ENCODE assay signal across 11 mouse cellular contexts in genomic region chr2:136753682-136754081, GRCm38 (mm10). TPM values are rescaled to one million over a fixed set of nuclear protein-coding genes. Genes with fewer than 3 reads are reported as not detected.
DNase-seq lines count a peak whose midpoint lies in the region; ATAC-seq and TF ChIP-seq lines count a peak whose summit lies in the region.
"Had no signal": no experiment of that assay in that cellular context is flagged by ENCODE, and none has a peak within 500 bp of the region (broad histone marks: within the 10 kb centered on the region; RNA-seq: fewer than 3 reads in every experiment).

No protein-coding gene starts in this region.

- no peak overlapping the region for H3K27ac ChIP-seq in heart, embryonic 10.5 days
- no peak overlapping the region for H3K27ac ChIP-seq in embryonic facial prominence, embryonic 15.5 days (replicated peaks)
- H3K27ac ChIP-seq in hindbrain, embryonic 14.5 days = no peak overlapping the region
- no peak overlapping the region for H3K27ac ChIP-seq in midbrain, postnatal 0 days (ENCODE audit: low read depth, low read length)
- H3K27ac ChIP-seq in intestine, embryonic 16.5 days (ENCODE audit: low read length) = no peak overlapping the region
- H3K27ac ChIP-seq: liver, embryonic 13.5 days had no signal

- H3K4me2 ChIP-seq in embryonic facial prominence, embryonic 15.5 days (replicated peaks) = no peak overlapping the region
- no peak overlapping the region for H3K4me2 ChIP-seq in hindbrain, embryonic 14.5 days (replicated peaks)
- no peak overlapping the region for H3K4me2 ChIP-seq in midbrain, postnatal 0 days (ENCODE audit: low read depth, low read length, poor library complexity, severe bottlenecking)
- H3K4me2 ChIP-seq in intestine, embryonic 16.5 days (ENCODE audit: low read depth, low read length) = no peak overlapping the region
- H3K4me2 ChIP-seq: liver, embryonic 13.5 days had no signal

- DNase-seq in heart, postnatal 4 days = peak; percentile 7
- no peak for DNase-seq in heart, embryonic 10.5 days (ENCODE audit: low spot score)
- peak; percentile 50 for DNase-seq in hindbrain, embryonic 14.5 days (ENCODE audit: low spot score)
- DNase-seq in midbrain, postnatal 0 days (ENCODE audit: low spot score) = peak; percentile 61
- DNase-seq in gastrocnemius, adult 18-20 months (ENCODE audit: low spot score) = no peak
- DNase-seq: adrenal gland, adult 2 months; gastrocnemius, postnatal 10 days; liver, embryonic 13.5 days had no signal

- 30% methylated on average over 3 of the region's 3 CpGs for WGBS in heart, embryonic 10.5 days
- 28% methylated on average over 3 of the region's 3 CpGs for WGBS in embryonic facial prominence, embryonic 15.5 days
- WGBS in hindbrain, embryonic 14.5 days = 4% methylated on average over 3 of the region's 3 CpGs
- 11% methylated on average over 3 of the region's 3 CpGs for WGBS in midbrain, postnatal 0 days
- whole genome bisulfite sequencing in intestine, embryonic 16.5 days = 31% methylated on average over 3 of the region's 3 CpGs

- H3K4me3 ChIP-seq in heart, embryonic 10.5 days = no peak overlapping the region
- H3K4me3 ChIP-seq in embryonic facial prominence, embryonic 15.5 days (replicated peaks) = no peak overlapping the region
- no peak overlapping the region for H3K4me3 ChIP-seq in hindbrain, embryonic 14.5 days (replicated peaks; ENCODE audit: low read length)
- H3K4me3 ChIP-seq in midbrain, postnatal 0 days (ENCODE audit: low read depth, low read length) = no peak overlapping the region
- H3K4me3 ChIP-seq in intestine, embryonic 16.5 days (ENCODE audit: low read length) = no peak overlapping the region
- H3K4me3 ChIP-seq: liver, embryonic 13.5 days; megakaryocyte, embryonic 14.5 days had no signal

- ATAC-seq in embryonic facial prominence, embryonic 15.5 days (ENCODE audit: insufficient number of reproducible peaks, low FRiP score, low TSS enrichment, low read depth) = peak; percentile 60; the same call in 1 of the 2 replicates
- ATAC-seq in hindbrain, embryonic 14.5 days (ENCODE audit: low FRiP score) = peak; percentile 78
- peak; percentile 76 for ATAC-seq in midbrain, postnatal 0 days (ENCODE audit: low FRiP score)
- ATAC-seq in intestine, embryonic 16.5 days = no peak

- no peak for TF ChIP-seq CTCF in midbrain, postnatal 0 days (IDR thresholded peaks at IDR 0.05)

- no peaks in the 10 kb centered on the region for H3K36me3 ChIP-seq in heart, embryonic 10.5 days
- no peaks in the 10 kb centered on the region for H3K36me3 ChIP-seq in embryonic facial prominence, embryonic 15.5 days
- H3K36me3 ChIP-seq in hindbrain, embryonic 14.5 days (replicated peaks; ENCODE audit: control insufficient read depth, insufficient read depth) = peaks cover 4% of the 10 kb centered on the region; the same call in 1 of the 2 replicates
- no peaks in the 10 kb centered on the region for H3K36me3 ChIP-seq in midbrain, postnatal 0 days (ENCODE audit: insufficient read depth, low read length)
- H3K36me3 ChIP-seq in intestine, embryonic 16.5 days (ENCODE audit: control insufficient read depth, insufficient read depth, low read length) = no peaks in the 10 kb centered on the region
- H3K36me3 ChIP-seq: liver, embryonic 13.5 days had no signal

- H3K4me1 ChIP-seq in heart, embryonic 10.5 days = no peaks in the 10 kb centered on the region; the same call in 1 of the 2 replicates
- H3K4me1 ChIP-seq in embryonic facial prominence, embryonic 15.5 days = no peaks in the 10 kb centered on the region
- no peaks in the 10 kb centered on the region; the same call in 1 of the 2 replicates for H3K4me1 ChIP-seq in hindbrain, embryonic 14.5 days (replicated peaks; ENCODE audit: control insufficient read depth, insufficient read depth, low read length)
- no peaks in the 10 kb centered on the region for H3K4me1 ChIP-seq in midbrain, postnatal 0 days (ENCODE audit: insufficient read depth, low read length)
- H3K4me1 ChIP-seq in intestine, embryonic 16.5 days (ENCODE audit: control insufficient read depth, insufficient read depth, low read length) = no peaks in the 10 kb centered on the region
- H3K4me1 ChIP-seq: liver, embryonic 13.5 days; megakaryocyte, embryonic 14.5 days had no signal

- H3K9me3 ChIP-seq in heart, embryonic 10.5 days = no peaks in the 10 kb centered on the region
- H3K9me3 ChIP-seq in embryonic facial prominence, embryonic 15.5 days (replicated peaks) = no peaks in the 10 kb centered on the region
- no peaks in the 10 kb centered on the region for H3K9me3 ChIP-seq in hindbrain, embryonic 14.5 days (ENCODE audit: control insufficient read depth, low read length)
- no peaks in the 10 kb centered on the region for H3K9me3 ChIP-seq in midbrain, postnatal 0 days (ENCODE audit: low read length)
- H3K9me3 ChIP-seq in intestine, embryonic 16.5 days (ENCODE audit: control insufficient read depth, low read length) = no peaks in the 10 kb centered on the region
- H3K9me3 ChIP-seq: liver, embryonic 13.5 days had no signal

- no peaks in the 10 kb centered on the region for H3K27me3 ChIP-seq in heart, embryonic 10.5 days (ENCODE audit: insufficient read depth, poor library complexity, severe bottlenecking)
- no peaks in the 10 kb centered on the region for H3K27me3 ChIP-seq in embryonic facial prominence, embryonic 15.5 days
- H3K27me3 ChIP-seq in hindbrain, embryonic 14.5 days (ENCODE audit: control insufficient read depth, insufficient read depth, low read length) = no peaks in the 10 kb centered on the region
- no peaks in the 10 kb centered on the region for H3K27me3 ChIP-seq in midbrain, postnatal 0 days (ENCODE audit: insufficient read depth, low read length)
- H3K27me3 ChIP-seq in intestine, embryonic 16.5 days (replicated peaks; ENCODE audit: control insufficient read depth, insufficient read depth, low read length) = no peaks in the 10 kb centered on the region
- H3K27me3 ChIP-seq: liver, embryonic 13.5 days; megakaryocyte, embryonic 14.5 days had no signal

- no peak overlapping the region for H3K9ac ChIP-seq in embryonic facial prominence, embryonic 15.5 days
- H3K9ac ChIP-seq in hindbrain, embryonic 14.5 days = no peak overlapping the region
- H3K9ac ChIP-seq in midbrain, postnatal 0 days (replicated peaks; ENCODE audit: low read length, poor library complexity, severe bottlenecking) = no peak overlapping the region
- H3K9ac ChIP-seq in intestine, embryonic 16.5 days (ENCODE audit: low read depth, low read length) = no peak overlapping the region
- H3K9ac ChIP-seq: liver, embryonic 13.5 days had no signal

RNA-seq across cellular contexts. Expression of gene Snap25, which starts 40.4 kb away (rescaled TPM):
- under 1 TPM in 1 of 2 experiments, not detected in 1; 0.36 TPM for total RNA-seq in heart, postnatal 4 days (2021)
- polyA plus RNA-seq in heart, embryonic 10.5 days (2016; fragmentation: Nextera tagmentation; extraction: Ambion mirVana) = 0.97 and 2.1 TPM in 2 replicates
- 5.1 and 7.5 TPM in 2 replicates for polyA plus RNA-seq in embryonic facial prominence, embryonic 15.5 days (2015; fragmentation: Nextera tagmentation; extraction: Ambion mirVana)
- 266 and 270 TPM in 2 replicates for polyA plus RNA-seq in hindbrain, embryonic 14.5 days (2014; fragmentation: Nextera tagmentation; extraction: Ambion mirVana)
- total RNA-seq in midbrain, postnatal 0 days (2014; rRNA removed) = 209 and 253 TPM in 2 replicates
- 293 and 327 TPM in 2 replicates for polyA plus RNA-seq in midbrain, postnatal 0 days (2015; fragmentation: Nextera tagmentation; extraction: Ambion mirVana)
- not detected for total RNA-seq in gastrocnemius, adult 18-20 months (2021)
- 8.0 and 9.2 TPM in 2 replicates for polyA plus RNA-seq in intestine, embryonic 16.5 days (2015; fragmentation: Nextera tagmentation; extraction: Ambion mirVana)

Comparison
In these comparisons a context has a peak if more than half of its experiments do, and no peak if none do; other contexts are left out.
1. DNase-seq: peak in heart, postnatal 4 days (single experiment), hindbrain, embryonic 14.5 days (single experiment) and midbrain, postnatal 0 days (single experiment); none in heart, embryonic 10.5 days (single experiment) and gastrocnemius, adult 18-20 months (single experiment).
2. RNA of gene Snap25, which starts 40.4 kb away (polyA plus RNA-seq): 293 to 327 TPM in midbrain, postnatal 0 days and 266 to 270 TPM in hindbrain, embryonic 14.5 days; 8.0 to 9.2 TPM in intestine, embryonic 16.5 days, 5.1 to 7.5 TPM in embryonic facial prominence, embryonic 15.5 days and 0.97 to 2.1 TPM in heart, embryonic 10.5 days; every median in the first group is over 10 times any median in the second.